Mouse (Mus musculus) G1E (cell line): ENCODE measurements around the gene Ehmt2. TPM values are rescaled to one million over a fixed set of nuclear protein-coding genes. Genes with fewer than 3 reads are reported as not detected.

ENCODE experiments used
- ATAC-seq: 2 replicates; pipeline ENCODE4 v1.8.0; 2016; ENCODE audit warnings: mild to moderate bottlenecking; ENCODE audit not compliant: insufficient number of reproducible peaks, poor library complexity, low FRiP score, severe bottlenecking; ENCODE audit errors: extremely low read depth
- DNase-seq: peaks from one replicate; pipeline ENCODE4 v3.0.0; 2012; ENCODE audit warnings: low spot score
- H3K27me3 ChIP-seq: 2 replicates; pipeline ENCODE4 v1.6.1; 2012; ENCODE audit warnings: mild to moderate bottlenecking, low read length, inconsistent platforms; ENCODE audit not compliant: insufficient read depth
- H3K36me3 ChIP-seq: replicated peaks from 2 replicates; pipeline ENCODE3; 2012; ENCODE audit warnings: mild to moderate bottlenecking, inconsistent platforms
- H3K4me1 ChIP-seq: 2 replicates; pipeline ENCODE4 v1.6.1; 2012; ENCODE audit warnings: low read depth, low read length, inconsistent platforms, mixed read lengths; ENCODE audit not compliant: insufficient read depth
- H3K4me3 ChIP-seq: 2 replicates; pipeline ENCODE4 v1.5.1; 2012; ENCODE audit warnings: low read depth, mild to moderate bottlenecking, inconsistent platforms, low read length, moderate library complexity, mixed read lengths
- H3K9me3 ChIP-seq: replicated peaks from 2 replicates; pipeline ENCODE4 v1.6.1; 2012; ENCODE audit warnings: inconsistent platforms
- CTCF ChIP-seq: IDR thresholded peaks from 2 replicates; pipeline ENCODE4 v1.5.1; 2012; ENCODE audit warnings: low read depth, low read length, inconsistent platforms, mixed read lengths
- GATA1 ChIP-seq: IDR thresholded peaks from 2 replicates; pipeline ENCODE4 v1.6.1; 2012; ENCODE audit warnings: borderline replicate concordance, low read length, inconsistent platforms, mixed read lengths
- GATA2 ChIP-seq: IDR thresholded peaks from 2 replicates; pipeline ENCODE4 v1.6.1; 2012; ENCODE audit warnings: low read depth, low read length, inconsistent platforms, borderline replicate concordance
- POLR2AphosphoS5 ChIP-seq: IDR thresholded peaks from 2 replicates; pipeline ENCODE4 v1.6.1; 2012; ENCODE audit warnings: low read depth, low read length, inconsistent platforms; ENCODE audit not compliant: insufficient replicate concordance
- TAL1 ChIP-seq: conservative IDR thresholded peaks from 2 replicates; pipeline ENCODE4 v1.6.1; 2012; ENCODE audit warnings: low read depth, low read length, inconsistent platforms, mixed read lengths
- polyA plus RNA-seq: library from polyadenylated mRNA; stranded (reverse); fragments of >175 nt; gene quantifications from 2 replicates; pipeline ENCODE4 v1.2.3, GENCODE M21; 2012
- total RNA-seq, 2 experiments: library from RNA; stranded (forward) in 1 of 2; stranded (reverse) in 1 of 2; fragments of 200-1000 nt in 1 of 2; fragments of >200 nt in 1 of 2; fragmentation: Nextera tagmentation in 1 of 2; gene quantifications; 2 replicates each; pipeline ENCODE4 v1.2.3; 2014 to 2017

The Ehmt2 gene
- total RNA-seq (2014; fragmentation: Nextera tagmentation) (123 and 126 TPM in 2 replicates), total RNA-seq (2017) (94.4 and 108 TPM in 2 replicates), polyA plus RNA-seq (346 and 451 TPM in 2 replicates)

DNA sequence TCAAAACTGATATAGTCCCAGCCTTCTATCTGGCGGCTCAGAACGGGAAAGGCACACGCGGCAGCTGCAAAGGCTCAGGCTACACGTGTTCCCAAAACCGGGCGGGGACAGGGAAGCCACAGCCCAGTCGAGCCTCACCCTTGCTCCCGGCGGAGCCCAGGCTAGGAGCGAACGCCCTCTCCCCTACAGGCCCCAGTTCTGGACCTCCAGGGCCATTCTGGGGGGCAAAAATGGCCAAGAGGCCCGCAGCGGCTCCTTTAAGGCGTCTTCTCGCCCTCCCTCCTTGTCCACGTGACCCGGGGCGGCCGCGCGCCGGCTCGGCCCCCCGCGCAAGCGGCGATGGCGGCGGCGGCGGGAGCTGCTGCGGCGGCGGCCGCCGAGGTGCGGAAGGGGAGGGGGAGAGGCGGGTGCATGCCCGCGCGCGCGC is at the start of gene Ehmt2, which contains the start of gene C2:
Gene Ehmt2 (plus strand): TSS at position 310 of the 427 bp plus-strand sequence.
Gene C2 (minus strand): TSS at position 106 of the 427 bp plus-strand sequence.
- ATAC-seq (no peak; the same call in 1 of the 2 replicates), DNase-seq (peak; percentile 76)
- TF ChIP-seq CTCF = no peak
- TF ChIP-seq POLR2AphosphoS5 = no peak
- no peak for TF ChIP-seq GATA1
- TF ChIP-seq TAL1 = no peak
- no peak for TF ChIP-seq GATA2
- Histone ChIP-seq H3K4me1 (peaks cover 57% of the 10 kb centered on the region), H3K27me3 (no peaks in the 10 kb centered on the region), H3K9me3 (no peaks in the 10 kb centered on the region; the same call in 1 of the 2 replicates), H3K4me3 (peak within 1 kb of the TSS; percentile 91), H3K36me3 (peaks cover 40% of the 10 kb centered on the region)

DNA sequence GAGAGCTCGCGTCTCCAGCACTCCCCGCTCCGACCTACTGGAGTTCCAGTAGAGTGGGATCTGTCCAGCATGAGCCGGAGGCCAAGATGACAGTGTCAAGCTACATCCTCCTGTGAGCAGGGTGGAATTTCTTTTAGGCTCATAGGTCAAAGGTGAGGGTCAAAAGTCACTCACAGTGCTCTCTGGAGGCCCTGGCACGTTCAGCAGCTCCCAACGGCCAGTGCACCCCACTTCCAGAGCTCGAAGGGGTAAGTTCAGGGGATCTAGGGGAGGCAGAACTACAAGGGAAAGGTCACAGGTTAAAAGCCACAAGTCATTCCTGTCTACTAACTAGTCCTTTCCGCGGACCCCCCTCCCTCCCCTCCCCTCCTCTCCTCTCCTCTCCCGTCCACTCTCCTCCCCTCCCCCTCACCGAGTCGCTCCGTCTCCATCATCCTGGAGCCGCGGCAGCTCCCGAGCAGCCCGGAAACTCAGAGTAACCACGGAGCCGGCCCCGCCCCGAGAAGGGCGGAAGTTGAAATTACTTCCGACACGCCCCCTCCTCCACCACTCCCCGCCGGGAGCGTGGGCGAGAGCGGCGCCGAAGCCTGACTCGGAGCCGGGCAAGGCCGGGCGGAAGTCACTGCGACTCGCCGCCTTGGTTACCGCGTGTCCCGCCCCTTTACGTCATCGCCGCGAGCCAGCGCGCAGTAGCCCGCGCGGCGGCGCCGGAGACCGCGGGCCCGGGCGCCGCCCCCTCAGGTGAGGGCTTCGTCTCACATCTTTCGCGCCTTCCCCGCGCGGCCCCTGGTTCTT is 48.4 kb upstream of the Ehmt2 start, which contains the start of the genes Skiv2l and Nelfe:
Gene Skiv2l (minus strand): TSS at position 489 of the 795 bp plus-strand sequence.
Gene Nelfe (plus strand): TSS at position 670 of the 795 bp plus-strand sequence.
- Histone ChIP-seq H3K9me3 (no peaks in the 10 kb centered on the region), H3K4me3 (peak within 1 kb of the TSS; percentile 82), H3K27me3 (no peaks in the 10 kb centered on the region), H3K36me3 (peaks cover 80% of the 10 kb centered on the region), H3K4me1 (peaks cover 53% of the 10 kb centered on the region)
- no peak for TF ChIP-seq POLR2AphosphoS5
- no peak for TF ChIP-seq GATA1
- TF ChIP-seq CTCF = no peak
- no peak for TF ChIP-seq GATA2
- TF ChIP-seq TAL1 = no peak
- DNase-seq (peak; percentile 92), ATAC-seq (peak; percentile 90)

DNA sequence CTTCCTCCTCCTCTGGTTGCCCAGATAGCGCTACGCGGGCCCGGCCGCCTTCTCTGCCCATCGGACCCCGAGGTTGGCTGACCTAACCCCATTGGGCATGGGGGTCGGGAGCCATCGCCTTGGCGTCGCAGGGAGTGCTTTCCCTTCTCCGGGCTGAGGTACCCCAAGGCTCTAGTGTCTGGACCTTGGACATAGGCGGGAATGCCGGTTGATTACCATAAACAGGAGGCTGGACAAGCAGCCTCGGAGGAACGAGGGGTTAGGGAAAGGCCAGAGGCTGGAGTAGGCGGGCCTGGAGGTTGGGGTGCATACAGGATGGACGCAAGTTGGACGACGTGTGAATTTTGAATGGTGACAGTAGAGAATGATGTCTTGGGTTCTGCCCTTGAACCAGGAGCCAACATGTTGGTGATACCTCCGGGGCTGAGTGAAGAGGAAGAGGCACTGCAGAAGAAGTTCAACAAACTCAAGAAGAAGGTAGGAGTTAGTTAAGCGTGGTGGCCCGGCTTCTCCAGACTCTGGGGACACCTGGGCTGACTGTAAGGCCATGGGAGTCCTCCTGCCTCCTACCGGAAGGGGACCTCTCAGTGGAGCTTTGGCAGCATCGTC is 47.6 kb upstream of the Ehmt2 start:
- TF ChIP-seq POLR2AphosphoS5 = no peak
- no peak for TF ChIP-seq GATA1
- TF ChIP-seq GATA2 = no peak
- TF ChIP-seq CTCF = no peak
- no peak for TF ChIP-seq TAL1
- no peaks in the 10 kb centered on the region for H3K9me3 ChIP-seq
- no peak for DNase-seq
- no peaks in the 10 kb centered on the region for H3K27me3 ChIP-seq
- H3K4me3 ChIP-seq = peak overlapping the region; percentile 82
- no peak for ATAC-seq
- peaks cover 53% of the 10 kb centered on the region for H3K4me1 ChIP-seq
- H3K36me3 ChIP-seq = peaks cover 80% of the 10 kb centered on the region

DNA sequence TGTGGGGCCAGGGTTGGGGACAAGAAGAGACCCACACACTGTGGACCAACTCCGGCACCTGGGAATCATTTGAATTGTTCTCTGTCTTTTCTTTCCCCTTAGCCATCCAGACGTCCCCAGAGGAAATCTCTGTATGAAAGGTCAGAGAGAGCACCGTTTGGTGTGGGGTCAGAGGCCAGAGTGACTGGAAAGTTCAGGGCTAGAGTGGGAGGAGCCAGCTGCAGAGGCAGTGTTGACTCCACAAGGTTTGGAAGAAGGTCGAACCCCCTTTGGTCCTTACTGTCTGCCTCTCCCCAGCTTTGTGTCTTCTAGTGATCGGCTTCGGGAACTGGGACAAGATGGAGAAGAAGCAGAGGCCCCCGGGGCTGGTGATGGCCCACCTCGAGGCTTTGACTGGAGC is 44.8 kb upstream of the Ehmt2 start:
- Histone ChIP-seq H3K4me1 (peaks cover 42% of the 10 kb centered on the region), H3K9me3 (no peaks in the 10 kb centered on the region), H3K36me3 (peaks cover 79% of the 10 kb centered on the region)

DNA sequence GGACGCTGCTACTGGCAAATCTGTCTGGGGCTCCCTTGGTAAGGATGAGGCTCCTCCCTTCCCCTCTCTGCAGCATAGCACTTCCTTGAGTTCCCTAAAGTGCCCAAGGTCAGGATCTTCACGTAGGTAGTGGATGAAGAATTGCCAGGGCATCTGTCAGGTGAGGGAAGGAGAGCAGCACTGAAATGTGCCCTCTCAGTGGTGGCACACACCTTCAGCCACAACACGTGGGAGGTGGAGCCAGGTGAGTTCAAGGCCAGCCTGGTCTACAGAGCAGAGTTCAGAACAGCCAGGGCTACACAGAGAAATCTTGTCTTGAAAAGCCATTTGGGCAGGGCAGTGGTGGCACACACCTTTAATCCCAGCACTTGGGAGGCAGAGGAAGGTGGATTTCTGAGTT is 43.5 kb upstream of the Ehmt2 start:
- Histone ChIP-seq H3K36me3 (peaks cover 73% of the 10 kb centered on the region), H3K4me1 (peaks cover 41% of the 10 kb centered on the region), H3K9me3 (no peaks in the 10 kb centered on the region), H3K4me3 (no peak overlapping the region), H3K27me3 (no peaks in the 10 kb centered on the region)
- ATAC-seq = no peak
- TF ChIP-seq GATA2 = no peak
- TF ChIP-seq TAL1 = no peak
- TF ChIP-seq POLR2AphosphoS5 = no peak
- TF ChIP-seq CTCF = no peak
- no peak for TF ChIP-seq GATA1
- DNase-seq = no peak

More for the DNA sequence above, 44.8 kb upstream of the Ehmt2 start:
- no peak overlapping the region for H3K4me3 ChIP-seq
- TF ChIP-seq GATA2 = no peak
- no peak for TF ChIP-seq TAL1
- TF ChIP-seq CTCF = no peak
- no peak for TF ChIP-seq GATA1
- TF ChIP-seq POLR2AphosphoS5 = no peak
- ATAC-seq (no peak), DNase-seq (no peak)
- no peaks in the 10 kb centered on the region for H3K27me3 ChIP-seq

DNA sequence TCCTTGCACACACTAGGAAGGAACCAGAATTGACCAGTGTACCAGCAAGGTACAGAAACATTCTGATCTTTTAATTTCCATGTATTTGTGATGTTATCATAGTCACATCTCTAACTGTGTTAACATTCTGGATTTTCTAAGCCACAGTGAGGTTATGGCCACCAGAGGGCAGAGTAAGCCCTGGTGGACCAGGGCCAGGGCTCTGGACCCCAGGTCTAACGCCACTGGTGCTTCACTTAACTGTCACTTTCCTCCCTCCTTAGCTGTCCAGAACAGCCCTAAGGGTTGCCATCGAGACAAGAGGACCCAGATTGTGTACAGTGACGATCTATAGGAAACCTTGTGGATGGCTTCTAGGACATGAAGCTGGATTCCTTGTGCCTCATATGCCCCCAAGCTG is 42.4 kb upstream of the Ehmt2 start:
- Histone ChIP-seq H3K4me3 (no peak overlapping the region), H3K36me3 (peaks cover 73% of the 10 kb centered on the region), H3K9me3 (no peaks in the 10 kb centered on the region), H3K4me1 (peaks cover 39% of the 10 kb centered on the region), H3K27me3 (peaks cover 7% of the 10 kb centered on the region)
- no peak for DNase-seq
- ATAC-seq = no peak
- TF ChIP-seq GATA1 = no peak
- no peak for TF ChIP-seq TAL1
- TF ChIP-seq GATA2 = no peak
- TF ChIP-seq POLR2AphosphoS5 = no peak
- TF ChIP-seq CTCF = peak; percentile 60; the same call in 1 of the 2 replicates
